Mouse (Mus musculus): ENCODE results near the gene Gm9639. TPM values are rescaled to one million over a fixed set of nuclear protein-coding genes. Genes with fewer than 3 reads are reported as not detected.

Gene Gm9639
- total RNA-seq (2012; rRNA removed) (not detected in 2 replicates), polyA plus RNA-seq (2012; ENCODE audit: insufficient read depth in 1 of 2, insufficient read length in 2 of 2, low read depth in 1 of 2, low replicate concordance in 2 of 2, missing spikeins in 1 of 2) (not detected)

DNA sequence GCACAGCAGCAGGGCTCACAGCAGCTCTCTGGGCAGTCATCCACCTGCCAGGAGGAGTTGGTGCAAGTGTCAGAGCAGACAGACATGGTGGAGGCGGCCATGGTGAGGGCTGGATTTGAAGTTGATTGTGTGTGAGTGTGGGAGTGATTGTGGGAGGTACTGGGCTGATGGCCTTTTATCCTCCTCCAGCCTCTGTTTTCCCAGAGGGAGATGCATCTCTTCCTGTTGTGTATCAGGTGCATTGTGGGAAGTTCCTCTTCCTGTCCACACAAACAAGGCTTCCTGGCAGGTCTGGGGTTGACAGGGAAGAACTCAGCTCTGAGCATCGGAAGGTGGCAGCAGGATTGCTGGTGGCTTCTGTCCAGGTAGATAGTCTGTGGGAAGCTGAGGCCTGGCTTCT, at the start of gene Gm9639:
Gene Gm9639, minus strand, starts transcription at position 101 of the 400 bp plus-strand sequence.
- Histone ChIP-seq H3K27me3 (ENCODE audit: control insufficient read depth in 1 of 2, insufficient read depth in 2 of 2, low read length in 2 of 2) (0 out of 4 replicates have a peak, but pooled peaks cover 0 to 1% of the 10 kb centered on the region in 2 experiments), H3K9me3 (replicated peaks; ENCODE audit: insufficient read depth, low read length) (no peaks in the 10 kb centered on the region), H3K79me2 (ENCODE audit: control insufficient read depth, insufficient read depth, low read length, poor library complexity) (no peaks in the 10 kb centered on the region), H3K4me1 (ENCODE audit: control insufficient read depth in 1 of 2, insufficient read depth in 2 of 2, low read length in 2 of 2) (no peaks in the 10 kb centered on the region), H3K27ac (ENCODE audit: control insufficient read depth, low read depth, low read length) (no peak within 1 kb of the TSS), H3K4me3 (ENCODE audit: control insufficient read depth in 1 of 2, insufficient read depth in 1 of 2, low read depth in 2 of 2, low read length in 2 of 2) (no peak within 1 kb of the TSS), H3K9ac (ENCODE audit: control insufficient read depth, low read depth, low read length, poor library complexity, severe bottlenecking) (no peak within 1 kb of the TSS), H3K36me3 (ENCODE audit: control insufficient read depth in 1 of 2, insufficient read depth in 2 of 2, low read length in 2 of 2) (no peaks in the 10 kb centered on the region)
- DNase-seq (ENCODE audit: low read depth, low spot score) = no peak
- TF ChIP-seq TCF12 (IDR thresholded peaks at IDR 0.05; ENCODE audit: low read depth, low read length) = no peak
- TF ChIP-seq GATA1 (IDR thresholded peaks at IDR 0.05; ENCODE audit: low read depth, low read length) = no peak
- TF ChIP-seq GABPA (IDR thresholded peaks at IDR 0.05; ENCODE audit: low read depth, low read length) = no peak
- no peak for TF ChIP-seq ETS1 (IDR thresholded peaks at IDR 0.05; ENCODE audit: low read depth, low read length)
- no peak for TF ChIP-seq RCOR1 (IDR thresholded peaks at IDR 0.05; ENCODE audit: low read depth, low read length)
- no peak for TF ChIP-seq BHLHE40 (IDR thresholded peaks at IDR 0.05; ENCODE audit: borderline replicate concordance, low read depth, low read length)
- no peak for TF ChIP-seq ZMIZ1 (IDR thresholded peaks at IDR 0.05; ENCODE audit: low read depth, low read length)

DNA sequence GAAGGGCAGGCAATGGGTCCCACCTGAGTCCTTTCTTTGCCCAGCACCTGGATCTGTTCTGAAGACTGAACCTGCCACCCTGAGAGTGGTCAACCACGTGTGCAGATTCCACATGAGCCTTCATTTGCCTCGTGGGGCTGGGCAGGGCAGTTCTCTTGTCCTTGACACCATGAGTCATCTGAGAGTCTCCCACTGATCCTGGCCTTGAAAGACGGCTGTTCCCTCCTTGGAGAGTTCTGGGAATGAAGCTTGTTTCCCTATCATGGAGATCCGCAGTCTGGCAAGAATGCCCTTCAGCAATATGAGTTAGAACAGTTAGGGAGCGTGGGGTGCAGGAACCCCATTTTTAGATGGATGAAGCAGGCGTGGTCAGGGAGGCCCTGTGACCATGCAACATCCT, 44.1 kb upstream of the Gm9639 start:
- TF ChIP-seq GABPA (IDR thresholded peaks at IDR 0.05; ENCODE audit: low read depth, low read length) = no peak
- no peak for TF ChIP-seq POLR2AphosphoS5 (IDR thresholded peaks at IDR 0.05; ENCODE audit: borderline replicate concordance, low read depth, low read length)
- no peak for TF ChIP-seq ZNF384 (IDR thresholded peaks at IDR 0.05; ENCODE audit: low read depth, low read length)
- H3K27me3 ChIP-seq (ENCODE audit: control insufficient read depth in 1 of 2, insufficient read depth in 2 of 2, low read length in 2 of 2) = no peaks in the 10 kb centered on the region; a peak in 1 of 4 replicates

DNA sequence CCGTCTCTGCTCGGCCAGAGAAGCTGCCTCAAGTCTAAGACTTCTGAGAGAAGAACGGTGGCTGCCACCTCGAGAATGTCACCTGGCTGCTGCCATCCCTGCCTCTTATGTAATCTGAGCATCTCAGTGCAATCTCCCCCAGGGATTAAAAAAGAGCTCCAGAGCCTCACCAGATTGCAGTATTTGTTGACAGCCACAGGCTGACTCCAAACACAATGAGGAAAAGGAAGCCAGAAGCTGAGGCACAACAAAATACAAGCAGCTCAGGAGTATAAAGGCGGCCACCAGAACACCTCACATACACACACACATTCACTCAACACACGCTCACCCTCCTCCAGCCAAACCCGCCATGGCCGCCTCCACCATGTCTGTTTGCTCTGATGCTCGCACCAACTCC, 40.8 kb upstream of the Gm9639 start, which contains the start of gene Krtap10-10:
Gene Krtap10-10, plus strand, starts transcription at position 301 of the 400 bp plus-strand sequence.
- DNase-seq (ENCODE audit: low read depth, low spot score) = no peak
- Histone ChIP-seq H3K9ac (ENCODE audit: control insufficient read depth, low read depth, low read length, poor library complexity, severe bottlenecking) (no peak within 1 kb of the TSS), H3K4me3 (ENCODE audit: control insufficient read depth in 1 of 2, insufficient read depth in 1 of 2, low read depth in 2 of 2, low read length in 2 of 2) (no peak within 1 kb of the TSS), H3K36me3 (ENCODE audit: control insufficient read depth in 1 of 2, insufficient read depth in 2 of 2, low read length in 2 of 2) (no peaks in the 10 kb centered on the region), H3K27ac (ENCODE audit: control insufficient read depth, low read depth, low read length) (no peak within 1 kb of the TSS), H3K9me3 (replicated peaks; ENCODE audit: insufficient read depth, low read length) (no peaks in the 10 kb centered on the region), H3K79me2 (ENCODE audit: control insufficient read depth, insufficient read depth, low read length, poor library complexity) (no peaks in the 10 kb centered on the region), H3K4me1 (ENCODE audit: control insufficient read depth in 1 of 2, insufficient read depth in 2 of 2, low read length in 2 of 2) (no peaks in the 10 kb centered on the region), H3K27me3 (ENCODE audit: control insufficient read depth in 1 of 2, insufficient read depth in 2 of 2, low read length in 2 of 2) (peaks cover 0 to 2% of the 10 kb centered on the region in 2 experiments; a peak in 1 of 4 replicates)
- no peak for TF ChIP-seq GABPA (IDR thresholded peaks at IDR 0.05; ENCODE audit: low read depth, low read length)
- TF ChIP-seq MAFK (IDR thresholded peaks at IDR 0.05; ENCODE audit: borderline replicate concordance, low read depth, low read length) = no peak
- no peak for TF ChIP-seq BHLHE40 (IDR thresholded peaks at IDR 0.05; ENCODE audit: borderline replicate concordance, low read depth, low read length)
- no peak for TF ChIP-seq SMC3 (IDR thresholded peaks at IDR 0.05; ENCODE audit: low read depth, low read length)
- TF ChIP-seq MYC (IDR thresholded peaks at IDR 0.05; ENCODE audit: low read depth, low read length) = no peak
- TF ChIP-seq KAT2A (conservative IDR thresholded peaks at IDR 0.05; ENCODE audit: low read depth, low read length) = no peak
- no peak for TF ChIP-seq MXI1 (IDR thresholded peaks at IDR 0.05; ENCODE audit: low read depth, low read length)
- TF ChIP-seq GATA1 (IDR thresholded peaks at IDR 0.05; ENCODE audit: low read depth, low read length) = no peak
- no peak for TF ChIP-seq TCF12 (IDR thresholded peaks at IDR 0.05; ENCODE audit: low read depth, low read length)
- no peak for TF ChIP-seq HCFC1 (IDR thresholded peaks at IDR 0.05; ENCODE audit: low read depth, low read length)
- no peak for TF ChIP-seq CHD2 (IDR thresholded peaks at IDR 0.05; ENCODE audit: low read length)
- no peak for TF ChIP-seq JUND (IDR thresholded peaks at IDR 0.05; ENCODE audit: low read depth, low read length)
- no peak for TF ChIP-seq POLR2A (IDR thresholded peaks at IDR 0.05; ENCODE audit: control insufficient read depth in 1 of 2, insufficient read depth in 1 of 2, low read depth in 1 of 2, low read length in 2 of 2, poor library complexity in 1 of 2)
- TF ChIP-seq MEF2A (IDR thresholded peaks at IDR 0.05; ENCODE audit: extremely low read depth, insufficient replicate concordance, low read depth, low read length, poor library complexity, severe bottlenecking) = no peak
- no peak for TF ChIP-seq POLR2AphosphoS5 (IDR thresholded peaks at IDR 0.05; ENCODE audit: borderline replicate concordance, low read depth, low read length)
- no peak for TF ChIP-seq ZC3H11A (IDR thresholded peaks at IDR 0.05; ENCODE audit: low read depth, low read length)
- no peak for TF ChIP-seq TBP (IDR thresholded peaks at IDR 0.05; ENCODE audit: low read depth, low read length)

More for the DNA sequence above, 44.1 kb upstream of the Gm9639 start:
- Histone ChIP-seq H3K27ac (ENCODE audit: control insufficient read depth, low read depth, low read length) (no peak overlapping the region), H3K9ac (ENCODE audit: control insufficient read depth, low read depth, low read length, poor library complexity, severe bottlenecking) (no peak overlapping the region), H3K4me1 (ENCODE audit: control insufficient read depth in 1 of 2, insufficient read depth in 2 of 2, low read length in 2 of 2) (no peaks in the 10 kb centered on the region), H3K36me3 (ENCODE audit: control insufficient read depth in 1 of 2, insufficient read depth in 2 of 2, low read length in 2 of 2) (no peaks in the 10 kb centered on the region), H3K4me3 (ENCODE audit: control insufficient read depth in 1 of 2, insufficient read depth in 1 of 2, low read depth in 2 of 2, low read length in 2 of 2) (no peak overlapping the region), H3K9me3 (replicated peaks; ENCODE audit: insufficient read depth, low read length) (no peaks in the 10 kb centered on the region), H3K79me2 (ENCODE audit: control insufficient read depth, insufficient read depth, low read length, poor library complexity) (no peaks in the 10 kb centered on the region)
- DNase-seq (ENCODE audit: low read depth, low spot score) = no peak
